Mouse (Mus musculus) cortical plate, adult 2 months (tissue): Measurements from ENCODE around the gene Dnaaf3.

Experiments used
- CTCF ChIP-seq: fragments of 200-500 bp; IDR thresholded peaks from 2 replicates; pipeline ENCODE4 v1.5.1; 2011; ENCODE audit warnings: mild to moderate bottlenecking, control low read depth, low read length; ENCODE audit not compliant: insufficient read depth; ENCODE audit errors: extremely low read depth
- POLR2A ChIP-seq: fragments of 200-500 bp; IDR thresholded peaks from 2 replicates; pipeline ENCODE4 v1.6.1; 2011; ENCODE audit warnings: mild to moderate bottlenecking, low read length, control low read depth; ENCODE audit not compliant: insufficient read depth; ENCODE audit errors: extremely low read depth

GRCm38 (mm10) chr7:4497271-4497903, 34.9 kb downstream of the Dnaaf3 start:
- TF ChIP-seq CTCF (no peak), POLR2A (no peak)
